Mouse (Mus musculus) gastrocnemius, postnatal 10 days (tissue): ENCODE results near the gene Dedd2. TPM values are rescaled to one million over a fixed set of nuclear protein-coding genes. Genes with fewer than 3 reads are reported as not detected.

Experiments used
- DNase-seq: peaks from one replicate; pipeline ENCODE4 v3.0.0; 2021; ENCODE audit warnings: mixed read lengths
- total RNA-seq, 2 experiments: library from RNA; stranded (reverse); gene quantifications; 2 replicates each; pipeline ENCODE4 v1.2.3; 2021

The Dedd2 gene
- total RNA-seq, 2 experiments from 2014 or later = 6.3 to 7.4 TPM

- DNase-seq = peak; percentile 45
These were observed 1.6 kb downstream of the Dedd2 start for GRCm38 (mm10) chr7:25218705-25219415.

DNA sequence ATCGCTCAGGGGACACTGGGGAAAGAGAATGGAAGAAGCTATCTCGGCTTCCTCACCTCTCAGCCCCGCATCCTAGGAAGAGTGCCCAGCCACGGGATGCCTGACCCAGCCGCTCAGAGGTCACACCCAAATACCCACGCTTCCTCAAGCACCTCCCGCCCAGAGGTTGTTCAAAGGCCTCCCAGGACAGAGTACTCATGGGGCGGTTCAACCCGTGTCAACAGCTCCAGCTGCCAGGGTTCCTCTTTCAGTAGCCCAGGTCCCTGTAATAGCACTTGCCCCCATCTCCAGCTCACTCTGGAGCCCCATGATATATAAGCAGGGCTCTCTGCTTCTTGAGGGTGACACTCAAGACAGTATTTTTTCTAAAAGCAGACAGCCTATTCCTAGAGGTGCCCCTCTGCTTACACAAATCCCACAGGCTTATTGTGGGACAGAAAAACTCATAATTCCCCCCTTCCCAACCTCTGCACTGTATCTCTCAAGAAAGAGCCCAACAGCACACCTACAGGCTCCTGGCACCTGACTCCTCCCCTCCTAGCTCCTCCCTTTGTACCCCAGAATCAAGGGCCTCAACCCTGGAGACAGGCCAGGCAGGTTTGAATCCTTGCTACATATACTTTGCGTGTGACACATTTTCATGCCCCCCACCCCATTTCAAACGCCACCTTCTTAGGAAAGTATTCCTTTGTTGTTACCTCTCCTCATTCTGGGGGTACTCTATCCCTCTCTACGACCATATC lies 2.6 kb downstream of the Dedd2 start:
- DNase-seq = no peak

DNA sequence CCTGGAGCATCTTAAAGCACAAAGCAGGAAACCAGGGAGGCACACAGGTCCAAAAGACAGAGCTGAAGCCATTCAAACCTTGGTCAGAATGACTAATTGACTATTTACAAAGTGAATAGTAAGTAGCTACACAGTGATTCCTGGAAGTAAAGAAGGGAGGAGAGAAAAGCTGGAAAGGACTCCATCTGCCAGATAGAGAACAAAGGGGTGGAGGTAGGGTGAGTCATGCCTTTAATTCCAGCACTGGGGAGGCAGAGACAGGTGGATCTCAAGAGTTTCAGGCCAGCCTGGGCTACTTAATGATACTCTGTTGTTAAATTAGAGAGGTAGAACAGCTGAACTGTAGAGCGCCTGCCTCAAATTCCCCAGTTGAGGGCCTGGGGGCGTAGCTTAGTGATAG lies 6.2 kb downstream of the Dedd2 start:
- DNase-seq = no peak

- no peak for DNase-seq
These were observed 7.3 kb downstream of the Dedd2 start for GRCm38 (mm10) chr7:25213099-25213498.

- DNase-seq = peak; percentile 82
These were observed 9.9 kb downstream of the Dedd2 start for GRCm38 (mm10) chr7:25210482-25210881.

DNA sequence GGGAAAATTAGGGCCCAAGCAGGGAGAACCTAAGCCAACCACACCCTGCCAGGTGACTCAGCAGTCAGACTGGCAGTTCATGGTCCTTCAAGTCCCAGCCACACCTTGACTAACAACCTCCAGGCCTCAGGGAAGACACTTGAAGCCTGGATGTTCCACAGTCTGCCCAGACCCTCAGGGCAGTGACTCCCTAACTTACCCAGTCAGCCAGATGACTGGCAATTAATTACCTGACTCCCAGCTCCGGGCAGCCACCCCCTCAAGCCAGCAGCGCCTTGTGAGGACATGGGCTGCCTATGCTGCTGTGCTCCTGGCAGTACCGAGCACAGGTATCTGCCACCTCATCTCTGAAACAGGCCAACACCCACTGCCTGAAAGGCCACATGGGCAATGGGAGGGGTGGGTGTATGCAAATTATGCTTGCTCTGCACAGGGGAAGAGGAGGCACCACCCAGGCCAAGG lies 11.2 kb downstream of the Dedd2 start:
- no peak for DNase-seq

DNA sequence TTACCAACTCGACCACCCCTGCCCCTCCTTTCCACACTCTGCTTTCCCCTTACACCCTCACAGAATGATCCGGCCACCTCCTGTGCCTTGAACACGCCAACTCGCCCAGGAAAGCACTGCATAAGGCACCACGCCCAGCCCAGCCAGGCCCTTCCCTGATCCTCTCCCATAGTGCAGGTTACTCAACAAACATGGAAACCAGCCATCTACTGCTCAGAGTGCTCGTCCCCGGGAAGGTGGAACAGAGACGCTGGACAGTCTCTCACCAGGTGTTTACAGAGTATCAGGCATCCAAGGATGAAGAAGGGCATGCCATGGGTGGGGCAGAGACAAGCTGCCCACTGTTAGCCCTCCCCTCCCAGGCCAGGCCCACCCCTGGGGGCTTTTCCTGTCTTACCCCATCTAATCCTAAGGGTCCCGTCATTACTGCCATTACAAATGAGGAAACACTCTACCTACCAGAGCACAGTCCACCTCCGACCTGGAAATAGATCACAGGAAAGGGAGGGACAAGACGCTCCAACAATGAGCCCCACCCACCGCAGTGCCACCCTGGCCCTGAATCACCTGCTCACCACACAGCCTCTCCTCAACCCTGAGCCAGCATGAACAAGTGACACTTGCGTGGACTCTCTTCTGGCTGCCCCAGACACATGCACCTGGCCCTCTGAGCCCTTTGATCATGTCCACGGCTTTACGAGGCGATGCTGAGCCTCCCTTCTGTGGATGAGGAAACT lies 14.2 kb downstream of the Dedd2 start:
- DNase-seq = no peak

- no peak for DNase-seq
These were observed 14.9 kb downstream of the Dedd2 start for GRCm38 (mm10) chr7:25205355-25206093.

GRCm38 (mm10) chr7:25203624-25204023 lies 16.8 kb downstream of the Dedd2 start:
- DNase-seq = no peak

GRCm38 (mm10) chr7:25197384-25198018 lies 22.9 kb downstream of the Dedd2 start:
- no peak for DNase-seq

- DNase-seq = no peak
These were observed 24.3 kb downstream of the Dedd2 start for GRCm38 (mm10) chr7:25196107-25196506.

GRCm38 (mm10) chr7:25195148-25195547 lies 25.3 kb downstream of the Dedd2 start:
- no peak for DNase-seq

- DNase-seq = no peak
These were observed 28.3 kb downstream of the Dedd2 start for GRCm38 (mm10) chr7:25192110-25192509.

GRCm38 (mm10) chr7:25190806-25191205 lies 29.6 kb downstream of the Dedd2 start:
- no peak for DNase-seq

GRCm38 (mm10) chr7:25187662-25188650 lies 32.5 kb downstream of the Dedd2 start:
- peak; percentile 88 for DNase-seq

GRCm38 (mm10) chr7:25184091-25184490 lies 36.3 kb downstream of the Dedd2 start:
- no peak for DNase-seq

DNA sequence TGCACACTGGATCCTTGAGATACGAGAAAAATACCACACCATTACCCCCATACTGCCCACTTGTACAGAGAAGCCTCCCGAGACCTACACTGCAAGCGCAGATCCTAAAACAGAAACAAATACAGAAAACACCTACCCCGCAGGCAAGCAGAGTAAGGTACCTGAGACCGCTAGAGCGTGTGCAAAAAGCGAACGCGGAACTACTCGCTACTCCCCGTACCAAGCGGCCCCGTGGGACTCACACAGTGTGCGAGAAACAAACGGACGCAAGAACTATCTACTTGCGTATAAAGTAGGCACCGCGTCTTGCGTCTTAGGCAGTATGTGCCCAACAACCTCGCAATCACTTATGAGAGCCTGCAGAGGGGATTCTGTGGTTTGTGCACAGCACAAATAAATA lies 38.6 kb downstream of the Dedd2 start:
- no peak for DNase-seq

DNA sequence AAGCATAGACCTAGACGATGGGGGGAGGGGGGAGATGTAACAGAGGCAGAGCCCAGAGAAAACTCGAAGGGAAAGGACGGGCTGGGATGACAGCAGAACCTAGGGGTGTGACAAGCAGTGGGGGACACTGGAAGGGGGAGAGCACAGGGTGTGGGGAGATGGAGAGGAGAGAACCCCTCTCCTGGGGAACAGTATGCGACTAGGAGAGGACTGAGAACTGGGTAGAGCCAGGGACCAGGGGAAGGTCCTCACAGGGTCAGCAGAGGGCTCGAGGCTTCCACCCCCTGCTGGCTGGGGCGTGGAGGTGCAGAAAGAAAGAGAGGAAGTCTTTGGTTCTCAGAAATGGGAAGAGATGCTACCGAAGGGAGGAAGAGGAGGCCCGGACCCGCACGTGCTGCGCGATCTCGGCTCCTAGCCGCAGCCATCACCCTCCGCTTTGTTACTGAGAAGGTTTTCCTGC lies 39.1 kb downstream of the Dedd2 start:
- peak; percentile 30 for DNase-seq

DNA sequence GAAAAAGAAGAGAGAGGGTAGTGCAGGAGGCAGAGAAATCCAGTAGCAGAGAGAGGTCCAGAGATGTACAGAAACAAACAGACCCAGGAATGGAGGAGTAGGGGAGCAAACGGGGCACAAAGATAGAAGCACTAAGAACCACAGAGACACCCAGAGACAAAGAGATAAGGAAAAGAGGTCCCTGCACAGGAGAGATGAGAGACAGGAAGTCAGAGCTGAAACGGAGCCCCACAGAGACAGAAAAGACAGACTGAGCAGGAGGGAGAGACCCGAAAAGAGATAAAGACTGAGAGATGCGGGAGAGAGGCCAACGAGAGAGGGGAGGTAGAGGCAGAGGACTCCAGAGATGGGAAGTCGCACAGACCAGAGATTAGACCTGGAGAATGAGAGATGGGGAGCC lies 39.9 kb downstream of the Dedd2 start:
- no peak for DNase-seq

- peak; percentile 69 for DNase-seq
These were observed 40.7 kb downstream of the Dedd2 start, which contains the start of gene Pou2f2 for GRCm38 (mm10) chr7:25179606-25180161. Pou2f2 (minus strand) TSS chr7:25179726.
